Mouse (Mus musculus): ENCODE data around the gene Itsn1.

The Itsn1 gene

DNA sequence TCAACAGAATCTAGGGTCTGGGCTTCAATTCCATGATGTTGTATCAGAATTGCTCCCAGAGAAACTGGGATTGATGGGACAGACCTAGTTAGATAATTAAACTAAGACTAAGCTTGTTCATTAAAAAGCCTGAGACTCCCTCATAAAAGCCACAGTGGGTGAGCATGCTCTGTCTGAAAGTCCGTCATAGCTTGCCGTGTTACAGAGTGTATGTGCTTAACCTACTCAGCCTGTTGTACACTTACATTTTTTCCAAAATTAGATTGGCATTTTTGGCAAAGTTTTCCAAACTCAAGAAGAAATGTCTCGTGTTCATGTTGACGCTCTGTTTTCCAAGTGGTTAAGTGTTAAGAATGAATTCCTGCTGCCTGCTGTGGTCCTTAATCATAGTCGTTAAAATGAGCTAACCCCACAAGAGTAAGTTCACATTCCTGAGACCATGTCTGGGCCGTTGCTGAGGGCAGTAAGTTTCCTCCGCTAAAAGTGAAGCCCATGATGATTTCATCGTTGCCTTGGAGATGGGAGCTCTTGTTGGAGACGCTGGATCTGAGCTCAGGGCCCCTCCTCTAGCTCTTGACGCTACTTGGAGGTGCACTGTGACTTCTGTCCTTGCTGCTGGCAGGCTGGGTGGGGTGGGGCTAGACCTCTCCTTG, 117.1 kb downstream of the Itsn1 start:
- DNase-seq (ENCODE audit: low read depth, low spot score): no peak

DNA sequence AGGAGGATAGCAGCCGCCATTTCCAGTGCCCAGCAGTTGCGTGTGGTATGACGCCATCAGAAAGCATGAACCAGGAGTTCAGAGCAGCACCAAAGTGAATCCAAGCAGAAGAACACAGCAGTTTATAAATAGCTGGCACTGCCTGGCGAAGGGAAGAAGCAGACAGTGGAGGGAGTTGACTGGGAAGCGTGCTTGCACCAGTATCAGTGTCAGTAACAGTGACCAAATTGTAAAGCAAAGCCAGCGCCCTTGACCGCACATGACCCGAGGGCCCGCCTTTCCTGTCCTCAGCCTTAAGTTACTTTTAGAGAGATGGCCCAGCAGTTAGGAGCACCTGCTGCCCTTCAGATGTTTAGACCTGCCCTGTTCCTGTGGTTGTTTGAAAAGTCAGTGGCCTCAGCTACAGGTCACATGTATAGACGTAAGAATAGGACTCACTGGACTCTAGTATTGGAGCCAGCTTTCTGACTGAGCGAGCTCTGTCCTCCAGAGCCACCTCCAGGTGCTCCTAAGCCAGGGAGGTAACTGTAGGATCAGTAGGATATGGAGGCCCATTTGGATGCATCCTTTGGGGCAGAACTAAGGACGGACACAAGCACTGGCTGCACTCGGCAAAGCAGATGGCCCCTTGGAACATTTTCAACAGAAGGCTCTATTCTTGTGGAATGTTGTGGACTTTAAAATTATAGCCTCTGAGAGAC, 118.6 kb downstream of the Itsn1 start:
- DNase-seq (ENCODE audit: low read depth, low spot score): no peak

DNA sequence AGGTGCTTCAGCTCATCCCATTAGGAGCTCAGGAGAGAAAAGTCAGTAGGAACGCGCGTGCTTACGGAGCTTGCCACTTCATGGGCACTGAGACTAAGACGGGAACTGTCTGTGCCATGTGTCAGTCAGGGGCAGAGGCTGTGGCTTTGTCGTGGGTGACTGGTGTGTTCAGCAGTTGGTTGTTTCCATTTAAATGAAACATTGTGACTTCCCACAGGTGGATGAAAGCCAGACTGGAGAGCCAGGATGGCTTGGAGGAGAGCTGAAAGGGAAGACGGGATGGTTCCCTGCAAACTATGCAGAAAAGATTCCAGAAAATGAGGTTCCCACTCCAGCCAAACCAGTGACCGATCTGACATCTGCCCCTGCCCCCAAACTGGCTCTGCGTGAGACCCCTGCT, 119.4 kb downstream of the Itsn1 start:
- no peak for DNase-seq (ENCODE audit: low read depth, low spot score)

DNA sequence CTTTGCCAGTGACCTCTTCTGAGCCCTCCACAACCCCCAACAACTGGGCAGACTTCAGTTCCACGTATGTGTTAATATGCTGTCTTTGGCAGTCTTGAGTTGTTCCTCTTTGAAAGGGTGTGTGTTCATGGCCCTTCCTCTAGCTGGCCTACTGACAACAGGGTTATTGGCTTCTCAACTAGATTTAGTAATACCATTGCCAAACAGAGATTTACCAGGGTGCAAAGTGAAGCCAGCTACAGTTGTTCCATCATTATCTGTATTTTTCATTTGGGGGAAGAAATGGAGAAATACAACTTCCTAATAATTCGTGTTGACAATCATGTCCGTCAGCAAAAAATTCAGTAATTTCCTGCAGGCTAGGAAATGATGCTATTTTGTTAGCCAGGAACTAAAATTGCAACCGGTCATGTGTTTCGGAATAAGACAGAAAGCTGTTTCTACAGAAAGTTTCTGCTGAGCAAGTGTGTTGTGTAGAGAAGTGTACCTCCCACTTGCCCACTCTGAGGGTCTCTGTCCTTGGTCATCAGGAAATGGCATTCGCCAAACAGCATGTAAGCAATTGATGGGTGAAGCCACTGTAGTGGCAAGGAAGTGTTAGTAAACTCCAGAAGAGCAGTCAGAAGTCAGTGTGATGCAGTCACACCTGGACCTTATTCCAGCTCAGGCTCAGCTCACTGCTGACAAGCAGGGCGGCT, 120.0 kb downstream of the Itsn1 start:
- no peak for DNase-seq (ENCODE audit: low read depth, low spot score)

- no peak for DNase-seq (ENCODE audit: low read depth, low spot score)
Observed at GRCm38 (mm10) chr16:91850175-91850574, 121.1 kb downstream of the Itsn1 start.

- DNase-seq (ENCODE audit: low read depth, low spot score): no peak
Observed at GRCm38 (mm10) chr16:91851456-91852231, 122.6 kb downstream of the Itsn1 start.

- DNase-seq (ENCODE audit: low read depth, low spot score): no peak
Observed at GRCm38 (mm10) chr16:91852753-91853152, 123.7 kb downstream of the Itsn1 start.

- no peak for DNase-seq (ENCODE audit: low read depth, low spot score)
Observed at GRCm38 (mm10) chr16:91853223-91853622, 124.1 kb downstream of the Itsn1 start.

GRCm38 (mm10) chr16:91858695-91859094, 129.6 kb downstream of the Itsn1 start:
- DNase-seq (ENCODE audit: low read depth, low spot score): no peak

DNA sequence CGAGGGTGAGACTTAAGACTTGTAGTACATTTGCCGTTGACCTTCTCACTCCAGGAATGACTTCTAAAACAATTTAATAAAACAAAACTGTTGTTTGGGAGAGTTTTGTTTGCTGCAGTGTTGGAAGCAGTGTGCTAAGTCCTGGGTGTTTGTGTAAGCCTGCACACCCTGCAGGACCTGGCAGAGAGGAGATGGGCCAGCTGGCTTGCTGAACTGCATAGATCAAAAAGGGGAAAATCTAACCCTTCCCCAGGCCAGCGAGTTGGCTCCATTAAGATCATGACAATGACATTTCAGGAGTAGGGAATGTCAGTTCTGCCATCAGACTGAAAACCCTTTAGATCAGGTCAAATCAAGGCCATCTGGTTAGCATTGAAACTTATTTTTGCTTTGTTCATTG, 130.1 kb downstream of the Itsn1 start:
- DNase-seq (ENCODE audit: low read depth, low spot score): no peak

DNA sequence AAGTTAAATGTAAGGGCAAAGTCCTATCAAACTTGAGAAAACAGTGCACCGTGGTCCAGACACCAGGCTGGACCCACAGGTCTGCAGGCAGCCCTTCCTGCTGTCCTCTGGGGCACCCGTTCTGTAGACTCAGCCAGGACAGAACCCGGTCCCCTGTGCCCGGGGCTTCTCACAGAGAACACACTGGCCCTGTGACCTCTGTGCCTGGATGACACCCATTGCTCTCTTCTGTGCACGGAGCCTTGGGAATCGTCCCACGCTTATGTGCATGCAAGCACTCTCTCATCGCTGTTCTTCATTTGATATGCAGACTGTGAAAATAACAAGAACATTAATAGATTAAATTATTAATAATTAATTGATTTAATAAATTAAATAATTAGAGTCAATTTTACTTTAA, 130.9 kb downstream of the Itsn1 start:
- no peak for DNase-seq (ENCODE audit: low read depth, low spot score)

DNA sequence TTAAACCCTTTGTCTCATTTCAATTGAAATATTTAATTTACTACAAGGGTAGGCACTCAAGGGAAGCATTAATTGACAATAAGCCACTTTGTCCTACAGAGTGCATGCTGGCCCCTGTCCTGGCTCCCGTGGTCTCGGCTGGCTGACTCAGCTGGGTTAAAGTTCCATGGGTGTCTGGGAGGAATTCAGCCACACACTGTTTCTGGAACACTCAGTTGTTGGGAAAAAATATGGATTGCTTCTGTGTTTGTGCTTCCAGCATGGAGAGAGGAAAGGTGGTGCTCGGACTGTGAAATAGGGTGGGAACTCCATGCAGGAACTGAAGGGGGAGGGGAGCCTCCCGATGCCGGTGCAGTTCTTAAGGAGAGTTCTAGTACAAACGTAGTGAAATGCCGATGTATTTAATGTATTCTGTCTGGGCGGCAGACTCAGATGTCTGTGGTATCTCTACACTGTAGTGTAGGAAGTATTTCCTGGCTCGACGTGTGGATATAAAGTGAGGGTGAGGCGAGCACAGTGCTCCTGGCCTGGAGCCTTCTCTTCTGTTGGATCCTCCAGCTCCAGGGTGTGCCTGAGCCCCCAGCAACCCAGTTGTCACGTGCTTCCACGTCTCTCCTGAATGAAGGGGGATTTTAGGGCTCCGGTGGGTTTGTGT, 131.5 kb downstream of the Itsn1 start:
- DNase-seq (ENCODE audit: low read depth, low spot score): no peak

- DNase-seq (ENCODE audit: low read depth, low spot score): no peak
Observed at GRCm38 (mm10) chr16:91861784-91862371, 132.8 kb downstream of the Itsn1 start.

DNA sequence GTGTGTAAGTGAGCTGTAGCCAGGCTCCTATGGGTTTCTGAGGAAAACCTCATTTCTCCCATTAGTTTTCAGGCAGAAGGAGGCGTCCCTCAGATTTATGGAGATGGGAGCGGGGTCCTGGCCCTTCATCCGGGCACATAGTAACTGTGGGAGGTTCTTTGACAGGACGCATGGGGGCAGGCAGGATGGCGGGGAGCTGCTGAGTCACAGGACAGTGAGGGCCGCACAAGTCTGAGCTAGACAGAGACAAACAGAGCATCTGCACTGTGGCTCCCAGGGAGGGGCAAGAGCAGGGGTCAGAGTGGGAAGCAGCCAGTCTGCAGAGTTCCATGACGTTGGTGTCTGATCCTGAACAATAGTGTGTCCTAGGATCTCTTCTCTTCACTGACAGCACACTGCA, 133.8 kb downstream of the Itsn1 start:
- no peak for DNase-seq (ENCODE audit: low read depth, low spot score)

DNA sequence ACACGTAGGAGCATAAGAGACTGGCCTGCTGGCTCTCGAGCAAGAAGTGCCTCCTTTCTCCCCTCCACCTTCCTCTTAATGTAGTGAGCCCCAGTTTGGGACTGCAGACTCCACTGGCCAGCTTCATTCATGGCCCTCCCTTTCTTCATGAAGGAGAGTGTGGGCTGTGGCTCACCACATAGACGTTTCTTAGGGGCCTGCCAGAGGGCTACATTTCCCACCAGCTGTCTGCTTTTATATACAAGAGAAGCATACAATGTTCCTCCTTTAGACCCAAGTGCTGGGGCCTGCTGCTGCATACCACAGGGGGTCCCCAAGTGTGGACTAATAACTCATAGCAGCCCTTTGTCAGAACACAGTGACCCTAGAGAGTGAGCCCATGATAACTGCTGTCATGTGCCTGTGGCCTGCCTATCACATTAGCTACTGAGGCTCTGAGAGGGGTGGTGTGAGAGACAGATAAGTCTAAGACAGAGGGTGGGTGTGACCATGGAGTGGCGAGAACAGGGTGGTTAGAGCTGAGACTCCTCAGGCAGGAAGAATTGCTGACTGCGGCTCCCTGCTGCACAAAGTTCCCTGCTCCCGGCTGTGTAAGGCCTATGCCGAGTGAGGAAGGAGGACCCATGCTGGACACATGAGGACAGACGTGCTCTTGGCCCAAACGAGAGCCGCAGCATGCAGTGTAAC, 135.7 kb downstream of the Itsn1 start:
- DNase-seq (ENCODE audit: low read depth, low spot score): no peak

- DNase-seq (ENCODE audit: low read depth, low spot score): no peak
Observed at GRCm38 (mm10) chr16:91865570-91866257, 136.6 kb downstream of the Itsn1 start.

DNA sequence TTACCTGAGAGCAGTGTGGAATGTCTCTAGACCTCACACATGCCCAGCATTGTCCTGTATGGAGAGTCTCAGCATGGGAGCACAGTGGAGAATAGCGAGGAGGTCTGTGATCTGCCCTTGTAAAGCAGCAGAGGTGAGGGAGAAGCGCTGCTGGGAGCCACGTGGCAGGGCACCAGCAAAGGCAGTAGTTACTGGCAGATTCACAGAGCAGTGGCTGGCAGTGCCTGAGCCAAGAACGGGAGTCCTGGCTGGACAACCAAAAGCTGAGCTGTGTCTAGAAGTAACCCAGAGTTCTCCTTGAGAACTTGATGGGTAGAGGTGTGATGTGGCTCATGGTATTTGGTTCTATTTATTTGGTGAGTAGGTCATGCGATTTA, 137.2 kb downstream of the Itsn1 start:
- DNase-seq (ENCODE audit: low read depth, low spot score): no peak

DNA sequence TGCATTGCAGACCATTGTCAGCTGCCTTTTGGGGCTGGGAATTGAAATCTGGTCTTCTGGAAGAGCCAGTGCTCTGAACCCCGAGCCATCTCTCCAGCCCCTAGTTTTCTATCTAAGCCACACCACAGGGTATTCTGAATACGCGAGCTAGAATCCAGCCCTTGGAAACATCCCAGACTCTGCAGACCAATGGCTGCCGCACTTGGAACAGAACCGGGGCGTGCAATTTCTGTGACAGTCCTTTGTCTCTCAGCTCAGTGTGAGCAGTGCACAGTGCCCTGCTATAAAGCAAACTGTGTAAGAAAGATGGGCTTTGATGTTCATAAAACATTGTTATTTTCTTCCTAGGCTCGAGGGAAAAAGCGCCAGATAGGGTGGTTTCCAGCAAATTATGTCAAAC, 138.6 kb downstream of the Itsn1 start:
- no peak for DNase-seq (ENCODE audit: low read depth, low spot score)

DNA sequence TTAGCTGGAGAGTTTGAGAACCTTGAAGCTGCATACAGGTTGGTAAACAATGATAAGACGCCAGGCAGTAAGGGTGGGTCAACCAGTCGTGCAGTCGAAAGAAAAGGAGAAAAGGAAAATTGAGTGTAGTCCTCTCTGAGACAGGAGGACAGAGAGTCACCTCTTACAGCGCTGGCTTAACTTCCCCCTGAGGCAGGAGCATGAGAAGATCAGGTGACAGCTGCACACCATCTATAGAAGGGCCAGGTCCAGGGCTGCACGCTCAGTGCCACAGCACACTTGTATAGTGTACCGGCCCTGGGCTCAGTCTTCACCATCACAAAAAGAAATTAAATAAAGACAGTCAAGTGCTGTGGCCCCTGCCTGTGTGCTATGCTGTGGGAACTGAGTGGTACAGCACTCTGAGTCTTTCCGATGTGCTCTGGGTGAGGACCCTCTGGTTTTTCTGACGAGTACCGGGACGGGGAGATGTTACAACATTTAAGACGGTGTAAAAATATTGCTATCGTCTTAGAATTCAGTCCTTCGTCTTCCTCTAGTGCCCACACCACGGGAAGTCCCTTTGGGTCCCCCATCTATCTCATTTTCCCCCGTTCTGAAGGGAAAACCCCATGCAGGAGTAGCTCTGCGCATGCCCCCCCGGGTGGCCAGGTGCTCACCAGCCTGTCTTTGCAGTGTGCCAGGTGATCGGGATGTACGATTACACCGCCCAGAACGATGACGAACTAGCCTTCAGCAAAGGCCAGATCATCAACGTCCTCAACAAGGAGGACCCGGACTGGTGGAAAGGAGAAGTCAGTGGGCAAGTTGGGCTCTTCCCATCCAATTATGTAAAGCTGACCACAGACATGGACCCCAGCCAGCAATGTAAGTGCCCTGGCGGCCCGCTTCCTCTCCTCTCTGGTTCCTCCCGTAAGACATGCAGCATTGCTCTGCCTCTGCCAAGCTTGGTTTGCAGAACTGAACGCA, 140.1 kb downstream of the Itsn1 start:
- DNase-seq (ENCODE audit: low read depth, low spot score): no peak

All from retina, adult 2 months (tissue).